Mouse (Mus musculus): ENCODE results near the gene Psg21. TPM values are rescaled to one million over a fixed set of nuclear protein-coding genes. Genes with fewer than 3 reads are reported as not detected.

The Psg21 gene
- not detected for total RNA-seq (2023)

GRCm38 (mm10) chr7:18656625-18657024 lies at the start of gene Psg21:
Gene Psg21, minus strand, starts transcription at chr7:18656725.

GRCm38 (mm10) chr7:18686085-18686484 lies 29.6 kb upstream of the Psg21 start, which contains the start of gene Psg20:
Gene Psg20, minus strand, starts transcription at chr7:18686185.

DNA sequence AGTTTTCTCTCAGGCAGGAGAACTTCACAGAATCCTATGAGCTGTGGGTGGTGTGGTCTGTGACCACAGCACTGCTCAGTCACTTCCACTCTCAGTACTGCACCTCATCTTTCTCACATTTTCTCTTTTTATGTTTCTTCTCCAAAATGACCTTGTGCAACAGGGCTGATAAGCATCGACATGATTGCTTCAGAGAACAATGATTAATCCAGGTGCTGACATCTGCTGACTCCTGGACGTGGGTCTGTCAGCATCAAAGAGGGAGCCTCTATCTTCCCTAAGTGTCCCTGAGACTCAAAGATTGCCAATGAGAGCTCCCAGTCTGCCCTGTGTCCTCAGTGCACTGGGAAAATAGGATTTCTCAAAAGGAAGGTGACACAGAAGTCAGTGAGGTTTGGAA lies 40.1 kb downstream of the Psg21 start, which contains the start of gene Psg23:
Gene Psg23 (minus strand): TSS at position 101 of the 400 bp plus-strand sequence.

Other genes starting within 250 kb of the Psg21 start
- gene Psg28, start 224.7 kb downstream of the Psg21 start, total RNA-seq (2023) = not detected
- gene Psg26, start 172.5 kb downstream of the Psg21 start, total RNA-seq (2023) = not detected
- gene Psg25, start 124.5 kb downstream of the Psg21 start, total RNA-seq (2023) = not detected
- not detected for gene Psg27, start 89.4 kb downstream of the Psg21 start, total RNA-seq (2023)
- gene Psg23, start 40.2 kb downstream of the Psg21 start, total RNA-seq (2023) = not detected
- not detected for gene Psg20, start 29.5 kb upstream of the Psg21 start, total RNA-seq (2023)
- gene Psg22, start 61.4 kb upstream of the Psg21 start, total RNA-seq (2023) = not detected
- gene Psg19, start 141.8 kb upstream of the Psg21 start, total RNA-seq (2023) = not detected
- not detected for gene Psg17, start 164.9 kb upstream of the Psg21 start, total RNA-seq (2023)
- not detected for gene Mill2, start 183.2 kb upstream of the Psg21 start, total RNA-seq (2023)
- 9.5 TPM for gene Pglyrp1, start 214.6 kb upstream of the Psg21 start, total RNA-seq (2023)